Mouse (Mus musculus): ENCODE results near the gene Map2.

DNA sequence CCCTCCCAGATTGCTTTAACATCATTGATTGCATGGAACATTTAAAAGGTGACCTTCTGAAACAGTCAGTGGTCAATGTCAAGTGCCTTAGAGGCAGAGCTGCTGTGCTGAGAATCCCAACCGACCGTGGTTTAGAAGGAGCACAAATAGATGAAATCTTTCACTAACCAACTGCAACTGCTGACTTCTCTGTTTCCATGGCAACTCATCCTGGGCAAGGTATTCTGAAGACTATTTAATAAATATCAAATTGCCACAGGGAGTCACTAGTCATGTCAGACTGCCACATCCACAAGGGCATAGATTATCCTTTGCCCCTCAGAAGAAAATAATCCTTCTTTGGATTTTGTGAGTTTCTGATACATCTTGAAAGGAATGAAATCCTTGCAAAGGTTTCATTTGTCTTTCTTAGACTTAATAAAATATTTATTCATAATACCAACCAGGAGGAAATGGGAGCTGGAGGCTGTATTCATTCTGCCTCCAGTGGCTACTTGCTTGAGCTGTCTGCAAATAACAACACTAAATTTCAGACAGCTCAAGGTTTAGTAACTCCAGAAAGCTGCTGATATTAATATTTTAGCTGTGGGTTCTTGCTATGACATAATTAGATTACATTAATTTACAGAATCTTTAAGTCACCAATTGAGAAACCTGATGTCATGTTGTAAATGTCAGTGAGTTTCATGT lies 26.1 kb upstream of the Map2 start:
- no peak for TF ChIP-seq CTCF (IDR thresholded peaks at IDR 0.05; ENCODE audit: low read depth, low read length)
- TF ChIP-seq GATA1 (IDR thresholded peaks at IDR 0.05; ENCODE audit: borderline replicate concordance, low read length), result no peak
- no peak for TF ChIP-seq GATA2 (IDR thresholded peaks at IDR 0.05; ENCODE audit: borderline replicate concordance, low read depth, low read length)
- no peak for TF ChIP-seq TAL1 (conservative IDR thresholded peaks at IDR 0.05; ENCODE audit: low read depth, low read length)
- TF ChIP-seq POLR2AphosphoS5 (IDR thresholded peaks at IDR 0.05; ENCODE audit: insufficient replicate concordance, low read depth, low read length), result no peak

Measured in G1E (cell line).